Mouse (Mus musculus) spleen, adult 2 months (tissue): Measurements from ENCODE around the gene Dyrk2. TPM values are rescaled to one million over a fixed set of nuclear protein-coding genes. Genes with fewer than 3 reads are reported as not detected.

Experiments
- DNase-seq, 2 experiments: peaks; one replicate each; pipeline versions ENCODE4 v3.0.0 to v3.0.0-alpha.2; 2012 to 2021; ENCODE audit warnings: low spot score in 2 of 2, low read depth in 1 of 2
- H3K27ac ChIP-seq: fragments of 200-500 bp; 2 replicates; pipeline ENCODE4 v1.5.1; 2012; ENCODE audit warnings: low read length, inconsistent platforms; ENCODE audit not compliant: insufficient read depth
- H3K27me3 ChIP-seq: fragments of 200-500 bp; 2 replicates; pipeline ENCODE4 v1.6.1; 2012; ENCODE audit warnings: mild to moderate bottlenecking, moderate library complexity, low read length, inconsistent platforms; ENCODE audit not compliant: control insufficient read depth, insufficient read depth
- H3K36me3 ChIP-seq: fragments of 200-500 bp; 2 replicates; pipeline ENCODE4 v1.6.1; 2012; ENCODE audit warnings: mild to moderate bottlenecking, low read length, inconsistent platforms; ENCODE audit not compliant: control insufficient read depth, insufficient read depth
- H3K4me1 ChIP-seq: fragments of 200-500 bp; 2 replicates; pipeline ENCODE4 v1.6.1; 2011; ENCODE audit warnings: inconsistent platforms; ENCODE audit not compliant: control insufficient read depth, insufficient read depth, insufficient read length
- H3K4me3 ChIP-seq: fragments of 200-500 bp; 2 replicates; pipeline ENCODE4 v1.5.1; 2011; ENCODE audit warnings: mild to moderate bottlenecking, inconsistent platforms; ENCODE audit not compliant: insufficient read depth, insufficient read length; ENCODE audit errors: extremely low read depth
- CTCF ChIP-seq: fragments of 200-500 bp; IDR thresholded peaks from 2 replicates; pipeline ENCODE4 v1.5.1; 2011; ENCODE audit warnings: mild to moderate bottlenecking, inconsistent platforms; ENCODE audit not compliant: insufficient read depth, insufficient read length, insufficient replicate concordance; ENCODE audit errors: extremely low read depth
- POLR2A ChIP-seq: fragments of 200-500 bp; IDR thresholded peaks from 2 replicates; pipeline ENCODE4 v1.6.1; 2011; ENCODE audit warnings: low read depth, low read length, inconsistent platforms
- WGBS: fragments of 180-500 bp; shearing (Covaris S2); methylation state at CpG from one replicate; pipeline ENCODE4 v1.1.7; 2018; 5-methylcytosine and 5-hydroxymethylcytosine counted together
- polyA plus RNA-seq: library from polyadenylated mRNA; depleted of rRNA; stranded (reverse); fragments of >200 nt; gene quantifications from 2 replicates; pipeline ENCODE4 v1.2.3, GENCODE M21; 2012

Gene Dyrk2
- polyA plus RNA-seq, 1 experiment: 10.0 TPM

DNA sequence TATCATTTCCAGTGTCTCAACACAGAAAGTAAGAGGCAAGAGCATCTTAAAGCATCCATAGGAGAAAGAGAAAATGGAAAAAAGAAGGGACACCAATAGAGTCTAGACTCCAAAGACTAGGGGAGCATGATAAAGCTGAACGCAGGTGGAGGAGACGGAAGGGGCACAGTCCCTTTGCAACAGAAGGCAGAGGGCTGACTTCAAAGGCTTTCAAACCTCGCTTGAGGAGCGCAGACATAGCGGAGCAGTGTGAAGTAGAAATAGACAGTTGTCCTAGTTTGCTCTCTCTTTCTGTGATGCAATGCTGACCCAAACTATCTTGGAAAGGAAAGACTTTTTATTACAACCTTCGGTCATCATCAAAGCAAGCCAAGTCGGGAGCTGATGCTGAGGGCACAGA lies 42.9 kb downstream of the Dyrk2 start:
- no peak overlapping the region for H3K4me3 ChIP-seq
- no peaks in the 10 kb centered on the region for H3K36me3 ChIP-seq
- 83% methylated on average over 7 of the region's 7 CpGs for WGBS
- no peak overlapping the region for H3K27ac ChIP-seq
- no peaks in the 10 kb centered on the region for H3K27me3 ChIP-seq
- no peak for DNase-seq
- no peaks in the 10 kb centered on the region for H3K4me1 ChIP-seq
- TF ChIP-seq POLR2A (no peak), CTCF (no peak)

- H3K36me3 ChIP-seq: no peaks in the 10 kb centered on the region
- WGBS: 90% methylated on average over 8 of the region's 8 CpGs
- no peak for DNase-seq
- H3K4me3 ChIP-seq: no peak overlapping the region
- no peak overlapping the region for H3K27ac ChIP-seq
- no peaks in the 10 kb centered on the region; the same call in 1 of the 2 replicates for H3K4me1 ChIP-seq
- H3K27me3 ChIP-seq: no peaks in the 10 kb centered on the region
- TF ChIP-seq CTCF (no peak), POLR2A (no peak)
These were observed 45.2 kb downstream of the Dyrk2 start for GRCm38 (mm10) chr10:118824830-118825229.

DNA sequence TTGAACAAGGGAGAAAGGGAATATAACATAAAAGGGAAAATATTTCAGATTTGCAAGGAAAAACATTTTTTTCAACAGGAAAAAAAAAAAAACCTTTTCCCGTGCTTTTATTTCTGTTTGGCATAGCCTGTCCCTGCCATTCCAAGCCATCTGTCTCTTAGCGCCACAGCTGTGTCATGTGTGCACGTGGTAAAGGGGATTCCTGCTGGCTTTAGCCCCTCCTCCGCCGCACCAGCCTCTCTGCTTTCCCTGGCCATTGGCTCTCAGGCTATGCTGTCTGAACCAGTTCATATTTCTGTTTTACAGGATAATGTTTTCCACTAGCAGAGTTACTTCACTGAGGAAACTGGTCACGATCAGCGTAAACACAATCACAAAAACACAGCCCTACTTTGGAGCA lies 49.1 kb downstream of the Dyrk2 start:
- Histone ChIP-seq H3K36me3 (no peaks in the 10 kb centered on the region), H3K4me1 (peaks cover 4% of the 10 kb centered on the region; the same call in 1 of the 2 replicates), H3K4me3 (no peak overlapping the region), H3K27ac (no peak overlapping the region), H3K27me3 (no peaks in the 10 kb centered on the region)
- DNase-seq: no peak
- TF ChIP-seq CTCF (no peak), POLR2A (no peak)
- 77% methylated on average over 7 of the region's 7 CpGs for WGBS

- peak in 1 of 2 experiments; percentile 62 for DNase-seq
- 27% methylated on average over 4 of the region's 4 CpGs for WGBS
- TF ChIP-seq CTCF (no peak), POLR2A (no peak)
These were observed 50.2 kb downstream of the Dyrk2 start for GRCm38 (mm10) chr10:118819846-118820245.

DNA sequence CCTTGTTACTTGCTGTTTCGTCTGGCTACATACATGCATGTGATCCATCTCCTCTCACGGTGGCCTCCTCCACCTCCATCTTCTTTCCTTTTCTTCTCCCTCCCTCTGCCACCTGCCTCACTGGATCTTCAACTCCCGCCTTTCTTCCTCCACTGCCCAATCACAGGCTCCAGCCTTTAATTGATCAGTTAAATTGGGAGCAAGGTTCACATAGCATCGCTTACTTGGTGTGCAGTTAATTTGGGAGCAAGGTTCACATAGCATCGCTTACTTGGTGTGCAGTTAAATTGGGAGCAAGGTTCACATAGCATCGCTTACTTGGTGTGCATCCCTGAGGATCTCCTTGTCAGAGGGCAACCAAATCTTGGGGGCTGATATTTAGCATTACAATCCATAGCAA lies 52.9 kb downstream of the Dyrk2 start:
- TF ChIP-seq CTCF (no peak), POLR2A (no peak)
- Histone ChIP-seq H3K27ac (no peak overlapping the region), H3K36me3 (no peaks in the 10 kb centered on the region), H3K4me1 (peaks cover 4% of the 10 kb centered on the region; the same call in 1 of the 2 replicates), H3K27me3 (no peaks in the 10 kb centered on the region), H3K4me3 (no peak overlapping the region)
- no peak for DNase-seq
- 93% methylated on average over 6 of the region's 6 CpGs for WGBS

More at GRCm38 (mm10) chr10:118819846-118820245, 50.2 kb downstream of the Dyrk2 start:
- H3K27ac ChIP-seq: no peak overlapping the region
- H3K4me3 ChIP-seq: no peak overlapping the region
- H3K27me3 ChIP-seq: no peaks in the 10 kb centered on the region
- no peaks in the 10 kb centered on the region for H3K36me3 ChIP-seq
- peaks cover 4% of the 10 kb centered on the region; the same call in 1 of the 2 replicates for H3K4me1 ChIP-seq

DNA sequence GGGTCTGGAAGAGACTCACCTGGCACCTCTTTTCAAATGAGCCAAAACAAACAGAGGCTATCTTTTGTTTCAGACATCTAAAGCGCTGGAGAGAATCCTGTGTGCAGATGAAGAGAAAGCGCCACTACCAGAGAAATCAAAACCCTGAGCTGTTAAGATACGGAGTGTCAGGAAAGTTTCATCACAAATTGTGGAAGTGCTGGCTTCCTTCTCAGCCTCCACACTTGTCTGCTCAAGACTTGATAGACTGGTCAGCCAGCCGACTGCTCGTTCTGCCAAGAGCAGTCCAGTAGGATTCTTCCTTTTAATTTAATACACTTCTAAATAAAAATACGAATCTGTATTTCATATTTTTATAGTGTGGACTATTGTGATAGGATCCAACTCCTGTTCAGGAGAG lies 58.1 kb downstream of the Dyrk2 start:
- Histone ChIP-seq H3K4me3 (no peak overlapping the region), H3K27me3 (no peaks in the 10 kb centered on the region), H3K36me3 (no peaks in the 10 kb centered on the region), H3K27ac (no peak overlapping the region), H3K4me1 (peaks cover 12% of the 10 kb centered on the region; the same call in 1 of the 2 replicates)
- DNase-seq: no peak
- TF ChIP-seq CTCF (no peak), POLR2A (no peak)
- WGBS: 70% methylated on average over 6 of the region's 6 CpGs

DNA sequence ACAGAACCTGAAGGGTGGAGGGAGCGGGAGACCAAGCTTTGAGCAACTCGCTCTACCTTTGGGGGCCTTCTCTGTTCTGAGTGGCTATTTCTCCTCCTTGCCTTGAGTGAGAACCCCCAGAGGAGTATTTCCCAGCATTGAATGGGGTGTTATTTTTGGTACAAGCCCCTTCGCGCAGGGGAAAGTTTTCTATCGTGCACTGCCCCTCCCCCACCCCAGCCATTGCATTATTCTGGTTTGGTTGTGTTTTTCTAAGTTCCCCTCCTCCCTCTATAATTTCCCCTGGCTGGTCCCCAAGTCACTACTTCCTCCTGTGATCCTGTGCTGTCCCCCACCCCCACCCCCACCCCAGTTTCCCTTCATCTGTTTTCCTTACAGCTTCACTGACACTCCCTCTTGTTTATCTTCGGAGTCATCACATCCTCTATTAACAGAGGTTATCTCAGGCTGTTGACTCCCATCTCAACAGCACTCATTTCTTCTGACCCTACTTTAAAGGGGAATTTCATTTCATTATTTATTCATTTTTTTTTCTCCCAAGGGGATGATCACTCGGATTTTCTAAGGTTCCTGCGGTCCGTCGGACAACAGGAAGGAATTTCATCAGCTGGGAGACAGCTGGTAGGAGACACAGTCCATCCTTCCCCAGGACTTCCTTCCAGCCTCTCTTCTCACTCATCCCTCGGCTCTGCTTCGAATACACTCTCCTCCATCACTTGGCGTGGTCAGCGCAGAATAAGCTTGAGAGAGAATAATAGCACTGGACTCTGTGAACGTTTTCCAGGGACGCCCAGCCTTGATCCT lies 58.9 kb downstream of the Dyrk2 start:
- no peaks in the 10 kb centered on the region for H3K36me3 ChIP-seq
- TF ChIP-seq CTCF: no peak
- TF ChIP-seq POLR2A: no peak
- H3K4me3 ChIP-seq: no peak overlapping the region
- H3K4me1 ChIP-seq: peaks cover 12% of the 10 kb centered on the region; the same call in 1 of the 2 replicates
- no peak overlapping the region for H3K27ac ChIP-seq
- no peaks in the 10 kb centered on the region for H3K27me3 ChIP-seq
- 40% methylated on average over 16 of the region's 16 CpGs for WGBS
- peak; percentile 28 to 34 for DNase-seq
